Mouse (Mus musculus): ENCODE results near the gene Selplg. TPM values are rescaled to one million over a fixed set of nuclear protein-coding genes. Genes with fewer than 3 reads are reported as not detected.
A peak's percentile ranks its signal among the peaks of the same experiment; 100 is the strongest.
"Not testable (repeated sequence)": the region's sequence is repeated elsewhere in the genome, so short reads cannot be mapped to it uniquely, and the experiment has no call there.

Gene Selplg
- total RNA-seq, 2 experiments from 2014 or later: 1.0 to 1.2 TPM

GRCm38 (mm10) chr5:113829566-113830291 lies 2.7 kb downstream of the Selplg start:
- intact Hi-C loops (cut with DNase I): no loop called here

DNA sequence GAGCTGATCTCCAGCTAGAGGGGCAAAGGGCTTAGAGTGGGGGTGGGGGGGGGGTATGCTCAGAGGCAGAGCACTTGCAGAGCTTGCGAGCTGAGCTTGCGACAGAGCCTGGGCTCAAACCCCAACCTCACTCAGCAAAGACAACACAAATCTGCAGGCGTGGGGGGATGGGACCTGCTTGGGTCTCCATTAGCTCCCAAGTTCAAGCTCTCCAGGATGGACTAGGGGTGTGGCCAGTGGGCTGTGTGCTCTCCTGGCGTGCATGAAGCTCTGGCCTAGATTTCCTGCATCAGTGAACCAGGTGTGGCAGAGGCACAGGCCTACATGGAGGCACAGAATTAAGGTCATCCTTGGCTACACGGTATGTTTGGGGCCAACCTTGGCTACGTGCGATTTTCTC lies 4.0 kb downstream of the Selplg start:
- intact Hi-C loops (cut with DNase I): no loop called here
- DNase-seq: no peak

More at GRCm38 (mm10) chr5:113829566-113830291, 2.7 kb downstream of the Selplg start:
- DNase-seq: no peak

DNA sequence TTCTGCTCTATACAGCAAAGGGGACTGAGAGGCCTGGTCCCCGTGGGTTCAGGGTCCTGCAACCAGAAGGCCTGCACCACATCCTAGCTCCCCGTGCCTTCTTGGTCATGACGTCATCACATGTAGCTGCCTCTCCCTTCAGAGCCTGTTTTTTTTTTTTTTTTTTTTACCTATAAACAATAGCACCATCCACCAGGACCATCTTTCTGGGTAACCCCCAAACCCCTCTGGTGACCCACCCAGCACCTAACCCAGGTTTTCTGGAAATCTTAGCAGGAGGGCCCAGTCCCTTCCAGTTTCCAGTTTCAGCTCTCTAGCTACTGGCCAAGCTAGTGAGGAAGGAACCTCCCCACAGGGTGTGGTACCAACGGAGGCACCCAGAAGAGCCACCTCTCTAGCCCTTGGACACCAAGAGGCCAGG lies 4.4 kb downstream of the Selplg start:
- intact Hi-C loops (cut with DNase I): no loop called here
- DNase-seq: no peak

DNA sequence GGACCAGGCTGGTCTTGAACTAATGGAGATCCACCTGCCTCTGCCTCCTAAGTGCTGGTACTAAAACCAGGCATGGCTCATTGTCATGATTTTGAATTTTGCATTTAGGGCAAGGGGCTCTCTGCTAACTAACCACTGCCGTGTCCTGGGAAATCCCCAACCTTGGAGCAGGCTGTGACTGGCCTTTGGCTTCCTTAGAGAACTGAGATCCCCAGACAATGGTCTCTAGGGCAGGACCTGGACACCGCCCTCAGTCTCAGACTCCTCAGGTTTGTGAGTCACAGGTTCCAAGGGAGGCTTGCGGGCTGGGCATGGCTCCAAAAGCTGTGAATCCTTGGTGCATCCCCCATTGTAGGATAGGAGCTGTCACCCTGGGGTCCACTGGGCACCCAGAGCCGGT lies 5.8 kb downstream of the Selplg start:
- intact Hi-C loops (cut with DNase I): no loop called here
- DNase-seq: no peak

DNA sequence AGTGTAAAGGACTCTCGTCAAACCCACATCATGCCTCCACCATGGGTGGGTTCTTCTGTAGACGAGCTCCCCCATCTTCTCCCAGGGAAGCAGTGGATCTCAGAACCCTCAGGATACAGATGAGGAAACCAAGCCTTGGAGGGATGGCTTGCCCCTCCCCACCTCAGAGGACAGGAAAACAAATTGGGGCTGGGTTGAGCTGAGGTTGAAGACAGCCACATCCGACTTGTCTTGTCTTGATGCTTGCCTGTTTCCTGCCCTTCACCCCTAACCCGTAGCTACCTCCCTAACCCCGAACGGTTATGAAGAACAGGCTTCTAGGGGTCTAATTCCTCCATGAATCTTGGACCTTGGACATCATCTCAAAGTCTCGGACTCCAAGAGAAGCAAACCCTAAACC lies 6.9 kb downstream of the Selplg start:
- intact Hi-C loops (cut with DNase I): no loop called here

DNA sequence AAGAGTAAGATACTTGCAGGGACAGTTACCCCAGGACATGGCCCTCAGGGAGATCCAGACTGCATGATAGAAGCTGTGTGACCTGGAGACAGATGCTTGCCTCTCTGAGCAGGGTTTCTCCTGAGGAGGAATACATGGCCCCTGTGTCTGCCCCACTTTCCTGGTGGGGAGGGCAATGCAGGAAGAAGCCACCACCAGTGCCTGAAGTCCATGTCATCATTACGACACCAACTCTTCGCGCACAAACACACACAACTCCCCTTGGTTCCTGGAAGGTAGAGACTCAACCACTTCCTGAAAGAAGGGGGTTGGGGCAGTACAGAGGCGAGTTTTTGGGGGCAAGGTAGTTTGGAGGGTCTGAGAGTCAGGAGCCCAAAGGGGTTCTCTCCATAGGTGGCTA lies 8.2 kb downstream of the Selplg start:
- DNase-seq: no peak
- intact Hi-C loops (cut with DNase I): no loop called here

More for the DNA sequence above, 6.9 kb downstream of the Selplg start:
- DNase-seq: no peak

DNA sequence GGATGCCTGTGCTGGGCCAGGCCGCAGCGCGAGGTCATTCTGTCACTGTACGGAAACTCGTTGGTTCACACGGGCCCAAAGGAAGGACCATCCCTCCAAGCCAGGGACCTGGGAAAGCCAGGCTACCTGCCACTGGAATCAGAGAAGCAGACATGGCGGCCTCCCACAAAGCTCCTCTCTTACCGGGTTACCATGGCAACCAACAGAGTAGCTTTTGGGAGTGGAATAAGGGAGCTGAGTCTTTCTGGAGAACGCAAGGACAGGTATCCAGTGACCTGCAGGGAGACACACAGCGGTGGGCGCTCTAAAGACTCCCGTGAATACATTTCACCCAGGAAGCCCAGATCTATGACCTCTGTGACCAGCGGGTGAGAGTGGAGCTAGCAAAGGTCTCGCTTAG lies 13.9 kb downstream of the Selplg start:
- no peak for DNase-seq
- intact Hi-C loops (cut with DNase I): loop anchor here (10.0 kb wide), 1 partner anchor 454 kb away; no protein-coding TSS in a partner anchor

GRCm38 (mm10) chr5:113815638-113816152 lies 16.7 kb downstream of the Selplg start:
- intact Hi-C loops (cut with DNase I): loop anchor here (1.0 to 10.0 kb wide), 2 partner anchors 40 to 451 kb away; no protein-coding TSS in a partner anchor
- peak; percentile 55 to 74 for DNase-seq

DNA sequence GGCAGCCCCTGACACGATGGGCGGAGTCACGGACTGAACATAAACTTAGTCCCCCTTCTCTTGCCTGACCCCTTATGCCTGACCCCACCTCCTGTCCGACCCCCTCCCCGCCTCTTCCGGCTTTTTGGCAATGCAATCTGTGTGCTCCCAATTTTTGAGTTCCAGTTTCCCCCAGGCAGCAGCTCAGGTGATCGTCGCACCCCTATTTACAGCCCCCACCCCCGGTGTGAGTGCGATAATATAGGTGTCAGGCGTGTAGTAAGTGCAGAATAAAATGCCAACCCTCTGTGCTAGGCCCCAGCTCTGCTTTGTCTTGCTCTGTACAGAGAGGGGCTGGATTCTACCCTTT lies 17.4 kb downstream of the Selplg start:
- intact Hi-C loops (cut with DNase I): loop anchor here (1.0 to 10.0 kb wide), 2 partner anchors 40 to 450 kb away; no protein-coding TSS in a partner anchor
- DNase-seq: no peak

DNA sequence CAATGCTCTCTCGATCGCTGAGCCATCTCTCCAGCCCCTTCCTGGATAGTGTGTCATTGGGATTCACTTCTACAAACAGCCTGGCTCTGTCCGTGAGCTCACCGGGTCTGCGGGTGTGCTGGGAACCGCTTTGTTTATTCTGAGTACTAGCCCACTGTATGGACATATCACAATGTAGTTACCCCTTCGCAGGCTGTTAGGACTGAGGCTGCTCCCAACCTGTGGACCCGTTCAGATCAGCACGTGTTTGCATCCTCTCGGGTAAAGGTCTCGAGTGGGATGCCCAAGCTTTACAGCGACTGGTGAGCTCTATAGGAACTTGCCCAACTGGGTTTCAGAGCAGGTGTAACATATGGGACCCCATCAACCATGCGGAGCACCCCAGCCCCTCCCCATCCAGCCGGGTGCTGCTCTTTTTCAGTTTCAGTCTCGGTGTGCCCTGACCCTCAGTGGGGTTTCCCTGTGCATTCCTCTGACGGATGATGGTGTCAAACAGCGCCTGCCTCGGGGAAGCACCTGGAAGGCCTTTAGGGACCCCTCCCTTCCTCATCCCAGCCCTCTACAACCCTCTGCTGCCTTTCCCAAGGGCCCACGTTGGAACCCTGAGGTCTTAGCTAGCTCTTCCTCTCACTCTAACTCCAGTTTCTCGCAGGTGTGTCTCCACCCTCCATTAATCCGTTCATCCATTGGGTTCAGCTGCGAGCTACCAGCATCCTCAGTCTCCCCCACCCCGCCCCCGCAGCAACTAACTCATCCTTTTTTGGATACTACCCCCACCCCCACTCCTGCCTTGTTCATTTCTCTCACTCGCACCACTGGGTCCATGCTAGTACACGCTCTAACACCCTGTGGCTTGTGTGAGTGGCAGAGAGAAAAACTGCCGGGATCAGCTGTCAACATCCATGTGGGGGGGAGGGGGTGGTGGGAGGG lies 18.1 kb downstream of the Selplg start:
- no peak for DNase-seq
- intact Hi-C loops (cut with DNase I): loop anchor here (1.0 to 10.0 kb wide), 2 partner anchors 39 to 450 kb away; no protein-coding TSS in a partner anchor

- DNase-seq: no peak
- intact Hi-C loops (cut with DNase I): loop anchor here (10.0 kb wide), 1 partner anchor 449 kb away; no protein-coding TSS in a partner anchor
Measured at GRCm38 (mm10) chr5:113813608-113814007, 18.8 kb downstream of the Selplg start.

GRCm38 (mm10) chr5:113812638-113813037 lies 19.8 kb downstream of the Selplg start:
- intact Hi-C loops (cut with DNase I): loop anchor here (10.0 kb wide), 1 partner anchor 448 kb away; no protein-coding TSS in a partner anchor

DNA sequence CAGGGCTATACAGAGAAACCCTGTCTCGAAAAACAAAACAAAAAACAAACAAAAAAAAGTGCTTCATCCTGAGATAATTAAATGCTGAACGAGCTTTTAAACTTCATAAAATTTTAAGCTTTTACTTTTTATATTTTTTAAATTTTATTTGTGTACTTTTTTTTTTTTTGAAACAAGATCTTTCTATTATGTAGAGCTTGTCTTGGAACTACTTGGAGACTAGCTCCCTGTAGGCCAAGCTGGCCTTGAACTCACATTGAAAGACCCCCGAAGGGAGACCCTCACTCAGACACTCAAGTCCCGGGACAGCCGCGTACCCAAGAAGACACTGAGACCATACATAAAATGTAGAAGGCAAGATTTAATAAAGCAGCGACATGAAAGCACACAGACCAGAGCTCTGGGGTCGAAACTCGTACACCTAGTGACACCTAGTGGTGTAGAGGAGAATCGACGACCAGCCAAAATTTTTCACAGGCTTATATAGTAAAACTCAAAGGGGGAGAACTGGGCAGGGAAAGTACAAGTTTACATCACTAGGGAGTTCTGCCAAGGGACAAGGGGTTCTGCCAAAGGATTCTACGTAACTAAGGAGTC lies 20.5 kb downstream of the Selplg start:
- intact Hi-C loops (cut with DNase I): loop anchor here (10.0 kb wide), 1 partner anchor 447 kb away; no protein-coding TSS in a partner anchor
- not testable (repeated sequence) for DNase-seq

More at GRCm38 (mm10) chr5:113812638-113813037, 19.8 kb downstream of the Selplg start:
- DNase-seq: no peak

DNA sequence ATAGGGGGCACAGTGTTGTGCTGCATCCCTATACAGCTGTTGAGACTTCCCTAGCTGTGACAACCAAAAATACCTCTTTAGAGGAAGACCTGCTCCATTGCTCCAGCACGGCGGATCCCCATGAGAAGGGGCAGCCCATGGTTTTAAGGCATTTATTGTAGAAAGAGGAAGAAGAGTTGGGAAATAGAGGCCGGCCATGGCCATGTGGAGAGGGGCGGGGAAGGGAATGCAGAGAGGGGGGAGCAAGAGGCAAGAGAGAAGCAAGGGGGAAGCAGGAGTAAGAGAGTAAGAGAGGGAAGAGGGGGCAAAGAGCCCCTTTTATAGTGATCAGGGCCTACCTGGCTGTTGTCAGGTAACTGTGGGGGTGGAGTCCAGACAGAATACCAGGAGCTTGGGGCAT lies 22.3 kb downstream of the Selplg start:
- no peak for DNase-seq
- intact Hi-C loops (cut with DNase I): loop anchor here (10.0 kb wide), 1 partner anchor 445 kb away; no protein-coding TSS in a partner anchor

GRCm38 (mm10) chr5:113808177-113808576 lies 24.3 kb downstream of the Selplg start:
- DNase-seq: no peak
- intact Hi-C loops (cut with DNase I): no loop called here

DNA sequence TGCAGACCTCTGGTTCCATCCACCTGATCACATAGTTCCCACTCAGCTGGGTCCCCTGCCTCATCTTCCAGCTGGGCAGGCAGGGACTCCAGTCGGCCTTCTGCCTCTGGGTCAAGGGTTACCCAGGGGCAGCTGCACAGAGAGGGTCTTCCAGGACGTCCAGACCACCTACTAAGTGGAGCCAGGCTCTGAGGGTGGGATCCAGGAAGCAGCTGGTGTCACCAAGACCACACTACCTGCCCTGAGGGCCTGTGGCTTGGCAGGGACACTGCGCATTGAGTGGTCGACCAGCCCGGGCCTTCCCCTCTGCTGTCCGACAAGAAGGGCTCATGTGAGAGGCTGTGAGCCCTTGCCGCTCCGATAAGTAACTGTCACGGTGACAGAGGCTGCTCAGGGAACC lies 24.7 kb downstream of the Selplg start:
- no peak for DNase-seq
- intact Hi-C loops (cut with DNase I): no loop called here

DNA sequence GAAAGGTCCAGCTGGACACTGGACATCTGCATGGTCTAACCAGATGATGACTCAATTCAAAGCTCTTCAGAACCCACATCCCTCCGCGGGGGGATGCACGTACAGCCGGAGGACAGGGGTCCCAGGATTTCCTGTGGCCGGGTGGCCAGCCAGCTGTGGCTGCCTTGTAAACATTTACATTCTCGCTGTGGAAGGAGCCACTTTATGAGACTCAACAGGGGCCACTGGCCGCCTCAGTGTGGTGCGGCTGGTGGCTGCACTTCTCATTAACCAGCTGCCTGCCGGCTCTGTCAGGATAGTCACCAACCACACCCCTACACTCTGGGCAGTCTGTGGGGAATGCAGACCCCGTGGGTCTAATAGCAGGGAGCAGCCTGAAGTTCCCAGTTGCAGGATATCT lies 26.0 kb downstream of the Selplg start:
- DNase-seq: no peak
- intact Hi-C loops (cut with DNase I): no loop called here

DNA sequence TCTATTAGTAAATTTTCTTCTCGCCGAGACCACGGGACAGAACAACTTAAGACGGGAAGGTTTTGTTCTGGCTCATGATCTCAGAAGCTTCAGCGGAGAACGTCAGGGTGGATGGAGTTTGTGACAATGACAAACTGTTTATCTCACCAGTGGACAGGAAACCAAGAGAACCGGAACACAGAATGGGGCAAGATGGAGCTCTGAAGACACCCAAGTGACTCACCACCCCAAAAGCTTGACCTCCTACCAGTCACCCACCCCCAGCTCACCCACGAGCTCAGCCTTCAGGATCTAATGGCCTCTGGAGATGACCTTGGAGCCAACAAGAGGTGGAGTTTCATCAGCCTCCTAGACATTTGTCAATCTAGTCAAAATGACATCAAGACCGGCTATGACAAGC lies 27.1 kb downstream of the Selplg start:
- no peak for DNase-seq
- intact Hi-C loops (cut with DNase I): no loop called here

- no peak for DNase-seq
- intact Hi-C loops (cut with DNase I): no loop called here
Measured at GRCm38 (mm10) chr5:113804395-113804966, 28.0 kb downstream of the Selplg start.

DNA sequence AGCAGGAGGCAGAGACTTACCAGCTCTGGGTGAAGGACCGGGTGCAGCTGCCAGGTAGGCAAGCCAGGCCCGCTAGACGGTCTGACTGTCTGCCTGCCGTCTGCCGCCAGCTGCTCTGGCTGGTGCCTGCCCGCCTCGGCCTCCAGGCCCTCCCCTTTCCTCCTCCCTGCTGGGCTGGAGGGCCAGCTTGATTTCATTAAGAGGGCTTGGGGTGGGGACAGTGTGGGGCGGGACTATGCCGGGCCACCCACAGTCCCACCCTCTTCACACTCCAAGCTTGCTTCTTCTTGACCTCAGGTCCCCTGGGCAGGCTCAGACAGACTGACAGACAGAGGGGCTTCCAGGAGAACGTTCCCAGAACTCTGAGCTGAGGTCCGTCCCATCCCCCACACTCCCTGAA lies 32.2 kb downstream of the Selplg start, which contains the start of gene Tmem119:
Gene Tmem119, minus strand, starts transcription at position 237 of the 400 bp plus-strand sequence.
- DNase-seq: peak; percentile 45 to 46
- intact Hi-C loops (cut with DNase I): no loop called here

Measured in gastrocnemius, postnatal 36 days (tissue).